Mouse (Mus musculus) midbrain, embryonic 16.5 days (tissue): ENCODE results near the gene Agt. TPM values are rescaled to one million over a fixed set of nuclear protein-coding genes. Genes with fewer than 3 reads are reported as not detected.

Source experiments
- ATAC-seq: fragments of 200-750 bp; cut with Nextera tagmentation; 2 replicates; pipeline ENCODE4 v1.8.0; 2017; ENCODE audit warnings: moderate TSS enrichment
- H3K27ac ChIP-seq: fragments of 300-500 bp; sonication (generic); 2 replicates; pipeline ENCODE4 v1.5.1; 2014; ENCODE audit warnings: mild to moderate bottlenecking, low read length, mixed read lengths
- H3K27me3 ChIP-seq: fragments of 300-500 bp; sonication (generic); 2 replicates; pipeline ENCODE4 v1.6.1; 2014; ENCODE audit warnings: low read depth, low read length, mixed read lengths; ENCODE audit not compliant: control insufficient read depth, insufficient read depth
- H3K36me3 ChIP-seq: fragments of 300-500 bp; sonication (generic); 2 replicates; pipeline ENCODE4 v1.6.1; 2014; ENCODE audit warnings: mild to moderate bottlenecking, low read length, moderate library complexity, mixed read lengths; ENCODE audit not compliant: control insufficient read depth, insufficient read depth
- H3K4me1 ChIP-seq: fragments of 300-500 bp; sonication (generic); 2 replicates; pipeline ENCODE4 v1.6.1; 2014; ENCODE audit warnings: mild to moderate bottlenecking, low read length, mixed read lengths; ENCODE audit not compliant: control insufficient read depth, insufficient read depth
- H3K4me2 ChIP-seq: fragments of 300-500 bp; sonication (generic); 2 replicates; pipeline ENCODE4 v1.6.1; 2014; ENCODE audit warnings: mild to moderate bottlenecking, low read length, mixed read lengths
- H3K4me3 ChIP-seq: fragments of 300-500 bp; sonication (generic); 2 replicates; pipeline ENCODE4 v1.5.1; 2014; ENCODE audit warnings: low read depth, mild to moderate bottlenecking, low read length, moderate library complexity, mixed read lengths
- H3K9ac ChIP-seq: fragments of 300-500 bp; sonication (generic); 2 replicates; pipeline ENCODE4 v1.6.1; 2014; ENCODE audit warnings: low read depth, low read length, mixed read lengths
- H3K9me3 ChIP-seq: fragments of 300-500 bp; sonication (generic); replicated peaks from 2 replicates; pipeline ENCODE4 v1.6.1; 2014; ENCODE audit warnings: mild to moderate bottlenecking, low read length, mixed read lengths; ENCODE audit not compliant: control insufficient read depth, poor library complexity, severe bottlenecking
- WGBS: fragments of 180-500 bp; shearing (Covaris S2); extraction: QIAGEN DNeasy Blood & Tissue Kit; methylation state at CpG from one replicate; pipeline ENCODE4 v1.1.7; 2014; 5-methylcytosine and 5-hydroxymethylcytosine counted together
- polyA plus RNA-seq: library from polyadenylated mRNA; unstranded; fragments of >200 nt; fragmentation: Nextera tagmentation; extraction: Ambion mirVana; gene quantifications from 2 replicates; pipeline ENCODE4 v1.2.1, GENCODE M21; 2015

Agt gene
- polyA plus RNA-seq, 1 experiment from 2014 or later: 10.1 TPM

DNA sequence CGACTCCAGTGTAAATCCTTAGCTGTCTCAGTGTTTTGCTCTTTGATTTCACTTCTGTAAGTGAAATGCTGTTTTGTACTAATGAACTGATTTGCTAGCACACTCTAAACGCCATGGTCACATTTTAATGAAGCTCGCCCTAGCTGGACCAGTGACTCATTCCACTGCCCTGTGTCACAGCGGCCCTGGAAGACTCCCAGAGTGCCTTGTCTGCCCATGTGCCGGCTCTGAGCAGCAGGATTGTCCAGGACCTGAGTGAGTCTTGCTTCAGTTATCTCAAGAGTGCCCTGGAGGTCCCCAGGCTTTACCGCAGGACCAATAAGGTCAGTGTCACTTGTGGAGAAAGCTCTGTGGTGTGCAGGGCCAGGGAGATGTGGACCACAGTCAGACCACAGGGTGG is 23.1 kb downstream of the Agt start:
- Histone ChIP-seq H3K36me3 (peaks cover 57% of the 10 kb centered on the region), H3K4me3 (no peak overlapping the region)
- 90% methylated on average over 6 of the region's 6 CpGs for WGBS

DNA sequence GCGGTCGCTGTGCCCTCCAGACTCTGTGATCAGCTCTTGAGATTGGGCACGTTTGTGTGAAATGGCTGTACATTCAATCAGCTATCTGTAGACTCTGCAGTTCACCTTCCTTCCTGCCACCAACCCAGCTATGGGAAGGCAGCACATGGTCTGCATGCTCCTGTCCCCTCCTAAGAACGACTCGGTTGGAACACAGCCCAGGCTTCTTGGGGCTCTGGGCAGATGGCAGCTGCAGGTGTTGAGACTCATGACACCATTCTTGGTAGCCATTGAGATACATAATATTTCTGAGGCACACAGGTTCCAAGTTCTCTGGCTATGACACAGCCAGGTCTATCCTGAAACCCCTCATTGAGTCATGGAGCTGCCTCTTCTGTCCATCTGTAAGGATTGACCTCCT is 26.2 kb downstream of the Agt start:
- Histone ChIP-seq H3K4me1 (no peaks in the 10 kb centered on the region), H3K27me3 (no peaks in the 10 kb centered on the region), H3K4me2 (no peak overlapping the region), H3K27ac (no peak overlapping the region), H3K9me3 (no peaks in the 10 kb centered on the region), H3K4me3 (no peak overlapping the region), H3K9ac (no peak overlapping the region), H3K36me3 (peaks cover 55% of the 10 kb centered on the region)
- 92% methylated on average over 5 of the region's 5 CpGs for WGBS
- no peak for ATAC-seq

More for the DNA sequence above, 23.1 kb downstream of the Agt start:
- ATAC-seq: no peak
- Histone ChIP-seq H3K9ac (no peak overlapping the region), H3K9me3 (no peaks in the 10 kb centered on the region), H3K27ac (no peak overlapping the region), H3K27me3 (no peaks in the 10 kb centered on the region), H3K4me2 (no peak overlapping the region), H3K4me1 (no peaks in the 10 kb centered on the region)

DNA sequence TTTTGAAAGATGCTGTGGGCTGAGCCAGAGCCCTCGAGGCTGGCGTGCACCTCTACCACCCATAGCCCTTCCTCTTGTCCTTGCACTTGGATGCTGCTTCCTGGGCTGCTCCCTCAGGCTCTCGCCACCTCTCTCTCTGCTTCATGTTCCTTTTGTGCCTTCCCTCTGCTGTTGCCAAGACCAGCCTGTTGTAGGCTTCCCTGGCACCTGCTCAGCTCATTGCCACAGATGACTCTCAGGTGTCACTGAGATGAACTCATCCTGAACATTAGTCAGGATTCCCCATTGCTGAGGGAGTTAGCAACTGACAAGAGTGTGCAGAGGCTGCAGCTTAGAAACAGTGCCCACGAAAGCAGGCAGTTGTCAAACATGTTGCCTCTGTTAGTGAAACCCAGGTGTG is 27.5 kb downstream of the Agt start:
- no peak for ATAC-seq

DNA sequence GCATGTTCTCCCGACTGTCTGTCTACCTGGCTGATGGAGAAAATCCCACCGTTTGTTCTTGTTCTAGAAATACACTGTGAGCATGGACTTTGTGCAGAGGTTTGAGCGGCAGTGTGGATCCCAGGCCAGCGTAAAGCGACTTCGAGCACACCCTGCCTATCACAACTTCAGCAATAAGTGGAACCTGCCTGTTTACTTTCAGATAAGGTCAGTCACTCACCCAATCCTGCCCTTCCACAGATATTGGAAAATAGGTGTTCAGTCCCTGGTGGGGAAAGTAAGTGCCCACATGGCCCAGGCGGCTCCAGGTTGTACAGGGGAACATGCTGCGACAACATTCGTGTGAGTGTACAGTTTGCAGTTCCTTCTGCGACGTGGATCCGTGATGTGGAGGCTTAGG is 28.6 kb downstream of the Agt start:
- H3K27me3 ChIP-seq: no peaks in the 10 kb centered on the region
- H3K9me3 ChIP-seq: no peaks in the 10 kb centered on the region
- H3K9ac ChIP-seq: no peak overlapping the region
- ATAC-seq: no peak
- H3K4me1 ChIP-seq: no peaks in the 10 kb centered on the region
- H3K4me3 ChIP-seq: no peak overlapping the region
- WGBS: 98% methylated on average over 12 of the region's 12 CpGs
- H3K27ac ChIP-seq: no peak overlapping the region
- H3K4me2 ChIP-seq: no peak overlapping the region
- H3K36me3 ChIP-seq: peaks cover 58% of the 10 kb centered on the region

More for the DNA sequence above, 27.5 kb downstream of the Agt start:
- Histone ChIP-seq H3K27ac (no peak overlapping the region), H3K9me3 (no peaks in the 10 kb centered on the region), H3K9ac (no peak overlapping the region), H3K36me3 (peaks cover 61% of the 10 kb centered on the region), H3K27me3 (no peaks in the 10 kb centered on the region), H3K4me1 (no peaks in the 10 kb centered on the region), H3K4me2 (no peak overlapping the region), H3K4me3 (no peak overlapping the region)
- WGBS: over 99% methylated on average over 4 of the region's 4 CpGs

DNA sequence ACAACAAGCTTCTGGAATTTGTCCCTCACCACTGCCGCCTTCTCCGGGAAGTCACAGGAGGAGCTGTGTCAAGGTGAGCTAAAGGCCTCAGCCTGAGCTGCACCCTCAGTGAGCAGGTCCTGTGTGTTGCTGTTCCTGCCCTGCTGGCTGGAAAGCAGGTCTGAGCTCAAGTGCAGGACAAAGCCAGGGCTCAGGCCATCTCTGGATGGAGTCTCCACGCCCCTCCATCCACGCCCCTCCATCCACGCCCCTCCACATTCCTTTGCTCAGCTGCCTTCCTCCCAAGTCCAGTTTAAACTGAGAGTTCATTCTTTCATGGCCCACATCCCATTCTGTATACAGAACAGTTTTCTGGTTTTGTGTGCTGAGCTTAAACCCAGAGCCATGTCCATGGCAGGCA is 34.1 kb downstream of the Agt start:
- WGBS: 97% methylated on average over 5 of the region's 5 CpGs

DNA sequence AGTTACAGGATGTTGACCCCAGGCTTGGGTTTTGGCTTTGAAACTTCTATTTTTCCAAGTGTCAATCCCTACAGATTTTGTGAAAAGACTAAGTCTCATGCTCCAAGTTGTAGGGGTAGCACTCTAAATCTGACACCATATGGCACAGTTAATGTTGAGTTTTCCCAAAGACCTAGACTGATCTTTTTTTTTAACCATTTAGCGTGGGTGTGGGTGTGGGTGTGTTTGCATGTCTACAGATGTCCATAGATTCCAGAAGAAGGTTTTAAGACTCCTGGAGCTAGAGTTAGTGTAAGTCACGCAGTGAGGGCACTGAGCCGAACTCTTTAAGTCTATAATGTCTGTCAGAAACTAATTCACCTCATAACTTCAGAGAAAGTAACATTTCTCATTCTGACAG is 36.9 kb downstream of the Agt start:
- Histone ChIP-seq H3K9me3 (no peaks in the 10 kb centered on the region), H3K36me3 (peaks cover 54% of the 10 kb centered on the region), H3K9ac (no peak overlapping the region), H3K4me1 (no peaks in the 10 kb centered on the region), H3K27ac (no peak overlapping the region), H3K4me3 (no peak overlapping the region), H3K4me2 (no peak overlapping the region), H3K27me3 (no peaks in the 10 kb centered on the region)
- no peak for ATAC-seq
- 95% methylated on average over 3 of the region's 3 CpGs for WGBS

More for the DNA sequence above, 34.1 kb downstream of the Agt start:
- H3K4me1 ChIP-seq: no peaks in the 10 kb centered on the region
- no peaks in the 10 kb centered on the region for H3K27me3 ChIP-seq
- no peak overlapping the region for H3K27ac ChIP-seq
- no peaks in the 10 kb centered on the region for H3K9me3 ChIP-seq
- no peak overlapping the region for H3K9ac ChIP-seq
- H3K36me3 ChIP-seq: peaks cover 56% of the 10 kb centered on the region
- no peak overlapping the region for H3K4me2 ChIP-seq
- no peak for ATAC-seq
- H3K4me3 ChIP-seq: no peak overlapping the region

DNA sequence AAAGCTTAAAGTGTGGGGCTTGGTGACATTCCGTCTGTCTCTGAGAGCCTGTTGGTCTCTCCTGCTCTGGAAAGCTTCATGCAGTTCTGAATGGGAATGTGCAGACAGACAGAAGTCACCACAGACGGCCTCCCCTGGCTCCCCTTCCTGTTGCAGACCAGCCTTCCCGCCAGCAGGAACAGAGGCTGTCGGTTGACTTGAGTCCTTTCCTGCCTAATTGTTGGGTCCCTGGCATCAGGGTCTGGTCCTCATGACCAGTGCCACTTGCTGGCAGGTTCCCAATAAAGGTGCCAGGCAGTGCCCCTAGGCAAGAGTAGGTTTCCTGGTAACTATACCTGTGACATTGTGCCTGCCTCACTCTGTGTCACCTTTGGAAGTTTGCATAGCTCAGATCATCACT is 38.5 kb downstream of the Agt start:
- H3K4me1 ChIP-seq: no peaks in the 10 kb centered on the region
- 92% methylated on average over 4 of the region's 4 CpGs for WGBS
- H3K36me3 ChIP-seq: peaks cover 60% of the 10 kb centered on the region
- H3K27ac ChIP-seq: no peak overlapping the region
- H3K27me3 ChIP-seq: no peaks in the 10 kb centered on the region
- no peak for ATAC-seq
- H3K4me2 ChIP-seq: no peak overlapping the region
- H3K9me3 ChIP-seq: no peaks in the 10 kb centered on the region
- no peak overlapping the region for H3K4me3 ChIP-seq
- no peak overlapping the region for H3K9ac ChIP-seq

DNA sequence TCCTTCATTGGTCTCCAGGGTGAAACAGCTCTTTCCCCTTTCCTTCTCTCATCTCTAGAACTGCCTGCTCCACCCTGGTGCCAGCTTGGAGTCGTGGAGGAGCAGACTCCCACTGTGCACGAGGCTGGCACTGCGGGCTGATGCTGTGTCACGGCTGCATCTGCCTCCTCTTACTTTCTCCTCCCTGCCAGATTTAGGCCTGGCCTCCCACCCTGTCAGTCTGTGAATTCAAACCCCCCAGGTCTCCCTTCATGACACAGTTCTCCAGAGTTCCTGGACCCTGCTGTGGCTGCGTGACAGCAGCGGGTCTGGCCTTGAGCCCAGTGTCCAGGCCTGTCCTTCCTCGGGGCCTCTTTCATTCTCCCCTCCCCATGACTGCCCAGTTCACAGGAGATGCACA is 39.0 kb downstream of the Agt start:
- whole genome bisulfite sequencing: 92% methylated on average over 7 of the region's 7 CpGs

DNA sequence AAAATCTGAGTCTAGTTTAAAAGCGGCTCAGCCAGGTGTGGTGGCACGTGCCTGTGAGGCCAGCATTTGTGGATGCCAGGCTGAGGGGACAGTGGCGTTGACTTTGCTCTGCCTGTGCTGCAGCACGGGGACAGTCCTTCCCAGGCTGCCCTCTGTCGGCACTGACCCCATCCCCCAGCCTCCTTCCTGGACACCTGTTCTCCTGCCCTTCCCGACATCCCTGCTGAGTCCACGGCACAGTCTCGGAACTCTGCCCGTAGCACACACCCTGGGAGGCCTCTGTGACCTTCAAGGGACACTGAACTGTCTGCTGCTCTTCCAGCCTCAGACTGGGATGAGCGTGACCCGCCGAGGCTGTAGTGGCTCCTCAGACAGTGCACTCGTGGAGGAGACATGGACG is 39.4 kb downstream of the Agt start:
- H3K4me1 ChIP-seq: no peaks in the 10 kb centered on the region
- no peak overlapping the region for H3K27ac ChIP-seq
- ATAC-seq: no peak
- 86% methylated on average over 14 of the region's 14 CpGs for WGBS
- no peak overlapping the region for H3K9ac ChIP-seq
- H3K4me3 ChIP-seq: no peak overlapping the region
- no peaks in the 10 kb centered on the region for H3K9me3 ChIP-seq
- H3K36me3 ChIP-seq: peaks cover 57% of the 10 kb centered on the region
- H3K4me2 ChIP-seq: no peak overlapping the region
- H3K27me3 ChIP-seq: no peaks in the 10 kb centered on the region

More for the DNA sequence above, 39.0 kb downstream of the Agt start:
- Histone ChIP-seq H3K36me3 (peaks cover 61% of the 10 kb centered on the region), H3K9me3 (no peaks in the 10 kb centered on the region), H3K4me1 (no peaks in the 10 kb centered on the region), H3K9ac (no peak overlapping the region), H3K4me3 (no peak overlapping the region), H3K27ac (no peak overlapping the region), H3K27me3 (no peaks in the 10 kb centered on the region), H3K4me2 (no peak overlapping the region)
- ATAC-seq: no peak

DNA sequence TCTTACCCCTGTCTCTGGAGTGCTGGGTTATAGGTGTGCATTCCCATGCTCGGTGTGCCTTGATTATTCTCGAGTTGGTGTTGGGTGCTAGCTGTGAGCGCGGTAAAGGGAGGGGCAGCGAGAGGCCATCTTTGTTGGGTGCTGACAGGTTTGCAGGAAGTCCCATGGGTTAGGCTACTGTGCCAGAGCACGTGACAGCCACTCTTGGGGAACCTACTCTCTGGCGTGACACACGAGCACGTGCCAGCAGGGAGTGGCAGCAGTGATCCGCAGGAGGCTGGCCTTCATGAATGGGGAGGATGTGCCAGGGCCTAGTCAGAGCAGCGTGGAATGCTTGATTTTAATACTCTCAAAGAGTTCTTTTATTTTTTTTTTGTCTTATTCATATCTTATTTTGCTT is 43.2 kb downstream of the Agt start:
- H3K4me1 ChIP-seq: peaks cover 13% of the 10 kb centered on the region
- no peak overlapping the region for H3K9ac ChIP-seq
- H3K36me3 ChIP-seq: peaks cover 36% of the 10 kb centered on the region
- WGBS: 92% methylated on average over 11 of the region's 11 CpGs
- no peak overlapping the region for H3K27ac ChIP-seq
- no peak overlapping the region for H3K4me3 ChIP-seq
- no peaks in the 10 kb centered on the region for H3K27me3 ChIP-seq
- ATAC-seq: no peak
- no peak overlapping the region for H3K4me2 ChIP-seq
- no peaks in the 10 kb centered on the region for H3K9me3 ChIP-seq
